Mouse (Mus musculus) lung, postnatal 0 days (tissue): ENCODE measurements around the gene Uroc1.
A peak's percentile ranks its signal among the peaks of the same experiment; 100 is the strongest.

ENCODE experiments used
- CTCF ChIP-seq: IDR thresholded peaks from 2 replicates; pipeline ENCODE4 v1.5.1; 2016; ENCODE audit warnings: antibody characterized with exemption, mild to moderate bottlenecking
- EP300 ChIP-seq: IDR thresholded peaks from 2 replicates; pipeline ENCODE4 v1.6.1; 2016; ENCODE audit warnings: antibody characterized with exemption, mild to moderate bottlenecking, control low read depth

DNA sequence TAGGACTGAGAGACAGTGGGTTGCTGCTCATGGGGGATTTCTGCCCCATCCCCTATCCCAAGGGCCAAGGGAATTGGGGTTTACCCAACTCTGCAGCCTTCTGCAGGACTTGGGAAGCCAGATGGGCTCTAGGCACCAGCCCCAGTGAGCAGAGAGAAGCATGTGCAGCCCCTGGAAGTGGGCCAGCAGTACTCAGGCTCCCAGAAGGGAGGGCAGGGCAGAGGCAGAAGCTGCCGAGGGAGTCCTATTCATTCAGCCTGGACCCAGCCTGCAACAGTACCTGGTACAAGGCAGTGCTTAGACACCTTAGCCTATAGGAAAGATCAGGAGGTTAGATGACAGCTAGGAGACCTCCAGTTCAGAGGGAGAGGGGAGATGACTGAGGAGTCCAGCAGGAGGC is 3.1 kb upstream of the Uroc1 start:
- TF ChIP-seq EP300 (no peak), CTCF (peak; percentile 28)
